Mouse (Mus musculus): ENCODE data around the gene Ak1.

Gene Ak1

DNA sequence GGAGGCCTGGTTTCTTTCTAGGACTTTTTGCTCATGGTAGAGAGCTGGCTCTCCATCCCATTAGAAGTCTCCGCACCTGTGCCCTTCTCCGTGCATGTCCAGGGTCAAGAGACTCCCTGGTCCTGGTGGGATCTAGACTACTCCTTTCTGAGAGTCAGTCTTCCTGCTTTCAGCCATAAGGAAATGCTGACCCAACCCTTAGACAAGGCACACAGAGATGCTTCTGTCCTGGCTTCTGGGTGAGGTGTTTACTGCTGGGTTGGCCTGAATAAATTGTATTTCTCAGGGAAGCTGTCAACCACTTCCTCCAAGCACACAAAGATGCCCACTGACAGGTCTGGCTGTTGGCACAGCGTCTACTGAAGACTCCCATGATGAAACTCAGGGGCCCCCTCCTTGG lies 22.1 kb upstream of the Ak1 start, which contains the start of gene St6galnac6:
St6galnac6 (plus strand) TSS at position 301 of the 400 bp plus-strand sequence.
- no peak for DNase-seq (ENCODE audit: inconsistent age in 2 of 2, low spot score in 1 of 2)

DNA sequence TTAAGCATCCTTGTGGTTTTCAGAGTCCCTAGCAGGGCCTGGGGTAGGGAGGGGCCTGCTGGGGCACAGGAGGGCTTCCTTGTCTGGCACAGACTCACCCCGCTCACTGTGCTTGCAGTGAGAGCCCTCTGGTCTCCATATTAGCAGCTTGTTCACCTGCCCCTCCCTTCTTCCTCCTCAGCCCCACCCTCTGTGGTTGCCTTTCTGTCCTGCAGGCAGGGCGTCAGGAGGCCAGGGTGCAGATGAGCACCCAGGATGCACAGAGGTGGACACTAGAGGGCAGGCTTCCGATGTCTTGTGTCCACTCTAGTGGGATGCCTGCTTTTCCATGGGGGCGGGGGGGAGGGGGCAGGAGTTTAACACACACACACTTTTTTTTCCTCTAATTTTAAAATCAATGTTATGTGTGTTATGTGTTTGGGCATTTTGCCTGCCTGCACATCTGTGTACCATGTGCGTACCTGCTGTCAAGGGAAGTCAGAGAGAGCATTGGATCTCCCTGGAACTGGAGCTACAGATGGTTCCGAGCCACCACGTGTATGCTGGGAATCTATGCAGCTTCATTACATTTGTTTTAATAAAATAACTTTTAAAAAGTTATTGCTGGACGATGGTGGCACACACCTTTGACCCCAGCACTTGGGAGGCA lies 20.0 kb upstream of the Ak1 start:
- peak; percentile 49 to 73 for DNase-seq (ENCODE audit: inconsistent age in 2 of 2, low spot score in 1 of 2)

DNA sequence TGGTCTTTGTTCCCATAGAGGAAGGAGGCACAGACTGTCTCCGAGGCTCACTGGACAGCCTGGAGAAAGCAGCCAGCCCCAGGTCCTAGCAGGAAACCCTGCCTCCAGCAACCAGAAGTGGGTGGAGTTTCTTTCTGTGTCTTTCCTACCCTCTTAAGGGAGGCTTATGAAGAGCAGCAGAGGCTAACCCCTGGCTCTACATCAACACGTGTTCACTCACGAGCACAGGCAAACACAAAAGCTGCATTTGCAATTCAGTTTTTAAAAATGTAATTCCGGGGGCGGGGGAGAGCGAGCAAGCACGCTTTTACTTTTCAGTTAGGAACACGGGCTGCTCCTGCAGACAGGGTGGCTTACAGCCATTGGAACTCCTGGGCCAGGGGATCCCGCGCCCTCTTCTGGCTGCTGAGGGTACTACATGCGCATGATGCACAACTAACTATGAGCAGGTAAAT lies 18.9 kb upstream of the Ak1 start:
- DNase-seq (ENCODE audit: inconsistent age in 2 of 2, low spot score in 1 of 2) = peak; percentile 88 to 97

DNA sequence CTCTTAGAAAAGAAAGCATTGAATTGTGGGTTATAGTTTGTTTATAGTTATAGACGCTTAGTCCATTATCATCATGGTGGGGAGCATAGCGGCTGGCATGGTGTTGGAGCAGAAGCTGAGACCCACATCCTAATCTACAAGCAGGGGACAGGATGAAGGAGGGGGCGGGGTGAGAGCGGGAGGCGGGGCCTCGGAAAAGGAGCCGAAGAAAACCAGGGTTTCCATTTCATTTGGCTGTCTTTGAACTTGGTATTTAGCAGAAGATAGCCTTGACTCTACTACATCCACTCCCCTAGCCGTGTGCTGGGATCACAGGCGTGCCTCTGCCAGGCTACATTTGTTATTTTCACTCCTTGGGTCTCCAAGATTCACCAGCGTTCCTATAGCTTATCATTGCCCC lies 16.9 kb upstream of the Ak1 start:
- no peak for DNase-seq (ENCODE audit: inconsistent age in 2 of 2, low spot score in 1 of 2)

DNA sequence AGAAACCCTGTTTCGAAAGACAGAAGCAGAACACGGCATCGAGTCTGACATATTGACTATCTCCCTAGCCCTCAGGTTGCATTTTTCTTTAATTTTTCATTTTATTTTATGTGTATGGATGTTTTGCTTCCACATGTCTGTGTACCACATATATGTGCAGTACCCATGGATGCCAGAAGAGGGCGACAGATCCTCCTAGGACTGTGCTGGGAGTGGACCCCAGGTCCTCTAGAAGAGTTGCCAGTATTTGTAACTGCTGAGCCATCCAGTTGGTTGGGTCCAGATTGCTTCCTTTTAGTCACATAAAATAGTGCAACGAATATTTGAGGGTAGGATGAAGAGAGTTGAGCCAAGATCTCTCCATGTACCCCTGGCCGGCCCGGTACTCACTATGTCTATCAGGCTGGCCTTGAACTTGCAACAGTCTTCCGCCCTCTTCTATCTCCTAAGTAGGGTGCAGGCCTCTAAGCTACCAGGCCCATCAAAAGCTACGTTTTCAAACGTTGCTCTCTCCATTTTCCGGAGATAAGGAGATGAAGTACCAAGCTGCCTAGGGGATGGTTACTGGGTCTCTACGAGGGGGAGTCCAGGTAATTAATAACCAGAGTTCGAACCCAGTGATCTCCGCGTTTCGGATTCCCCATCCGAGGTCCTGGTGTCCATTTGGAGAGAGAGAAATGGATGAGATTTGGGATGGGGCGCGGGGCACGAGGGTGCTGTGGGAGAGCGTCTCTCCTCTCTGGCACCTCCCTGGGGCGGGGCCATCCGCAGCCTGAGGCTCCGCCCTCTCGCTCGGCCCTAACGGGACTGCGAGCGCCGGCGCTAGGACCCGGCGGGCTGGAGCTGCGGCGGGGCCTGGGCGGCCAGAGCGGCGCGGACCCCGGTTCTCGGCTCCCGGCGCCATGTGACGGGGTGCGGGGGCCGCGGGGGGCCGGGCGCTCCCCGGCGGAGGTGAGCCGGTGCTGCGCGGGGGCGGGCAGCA lies 15.1 kb upstream of the Ak1 start:
- peak; percentile 91 to 94 for DNase-seq (ENCODE audit: inconsistent age in 2 of 2, low spot score in 1 of 2)

DNA sequence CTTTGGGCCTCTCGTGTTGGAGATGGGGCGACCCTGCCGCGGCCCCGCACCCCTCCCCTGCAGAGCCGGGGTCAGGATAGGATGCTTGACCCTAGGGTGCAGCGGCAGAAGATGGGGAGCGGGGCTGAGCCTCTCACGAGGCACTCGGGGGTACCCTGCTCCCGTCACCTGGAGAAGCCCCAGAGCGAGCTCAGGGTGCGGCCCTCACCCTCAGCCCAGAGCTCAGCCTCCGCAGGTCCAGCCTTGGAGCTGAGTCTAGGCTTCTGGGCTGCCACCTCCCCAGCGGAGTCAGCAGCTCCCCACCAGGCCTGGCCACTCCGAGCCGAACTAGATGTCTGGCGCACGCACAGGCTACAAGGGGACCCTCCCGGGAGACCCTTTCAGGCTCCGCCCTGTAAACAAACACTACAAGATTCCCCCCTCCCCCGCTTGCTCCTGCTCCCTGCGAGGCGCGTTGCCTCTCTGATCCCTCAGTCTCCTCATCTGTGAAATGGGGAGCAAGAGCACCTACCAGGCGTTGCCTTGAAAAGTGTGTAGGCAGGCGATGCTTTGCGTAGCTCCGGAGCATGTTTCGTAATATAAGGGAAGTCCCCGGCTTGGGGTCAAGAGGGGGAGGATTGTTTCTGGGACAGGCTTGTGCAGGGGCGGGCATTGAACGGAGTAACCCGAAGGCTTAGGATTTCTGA lies 14.2 kb upstream of the Ak1 start:
- peak; percentile 66 to 85 for DNase-seq (ENCODE audit: inconsistent age in 2 of 2, low spot score in 1 of 2)

DNA sequence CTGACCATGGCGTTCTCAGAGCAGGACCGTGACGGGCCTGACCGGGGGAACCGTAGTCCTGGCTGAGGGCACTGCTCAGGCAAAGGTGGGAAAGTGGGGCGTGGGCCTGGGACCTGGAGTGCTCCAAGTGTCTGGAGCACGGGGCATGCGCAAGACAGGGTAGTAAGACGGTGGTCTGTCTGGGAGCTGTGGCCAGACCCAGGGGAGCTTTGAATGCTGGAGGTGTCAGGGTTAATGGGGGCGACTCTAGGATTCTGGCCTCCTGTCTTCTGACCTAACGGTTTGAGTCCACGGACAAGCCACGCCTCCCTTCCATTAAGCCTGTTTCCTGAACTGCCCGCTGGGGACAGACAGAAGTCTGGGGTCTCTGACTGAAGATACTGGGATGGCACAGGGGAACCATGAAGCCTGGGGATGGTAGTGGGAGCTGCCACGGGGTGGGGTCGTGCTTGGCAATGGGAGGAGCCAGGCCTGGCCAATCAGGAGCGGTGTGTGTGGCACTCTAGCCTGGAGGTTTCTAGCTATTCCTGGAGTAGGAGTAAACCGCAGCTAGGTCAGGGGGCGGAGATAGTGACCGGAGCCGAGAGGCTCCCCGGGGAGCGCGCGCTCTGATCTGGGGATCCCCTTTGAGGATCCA lies 13.3 kb upstream of the Ak1 start:
- peak; percentile 88 to 96 for DNase-seq (ENCODE audit: inconsistent age in 2 of 2, low spot score in 1 of 2)

GRCm38 (mm10) chr2:32608778-32609435 lies 12.7 kb upstream of the Ak1 start:
- peak in 1 of 2 experiments; percentile 54 for DNase-seq (ENCODE audit: inconsistent age in 2 of 2, low spot score in 1 of 2)

- peak; percentile 31 to 83 for DNase-seq (ENCODE audit: inconsistent age in 2 of 2, low spot score in 1 of 2)
Measured at GRCm38 (mm10) chr2:32610610-32611229, 10.8 kb upstream of the Ak1 start.

DNA sequence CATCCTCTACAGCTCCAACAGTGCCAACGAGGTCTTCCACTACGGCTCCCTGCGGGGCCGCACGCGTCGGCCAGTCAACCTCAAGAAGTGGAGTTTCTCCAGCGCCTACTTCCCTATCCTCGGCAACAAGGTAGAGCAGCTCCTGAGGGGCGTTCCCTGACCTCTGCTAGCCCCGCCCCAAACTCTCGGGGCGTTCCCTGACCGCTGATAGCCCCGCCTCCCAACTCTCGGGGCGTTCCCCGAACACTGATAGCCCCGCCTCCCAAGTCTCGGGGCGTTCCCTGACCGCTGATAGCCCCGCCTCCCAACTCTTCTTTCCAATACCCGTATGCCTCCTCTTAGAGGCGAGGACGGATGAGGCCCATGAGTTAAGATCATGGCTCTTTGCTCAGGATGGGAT lies 9.3 kb upstream of the Ak1 start:
- DNase-seq (ENCODE audit: inconsistent age in 2 of 2, low spot score in 1 of 2) = no peak

GRCm38 (mm10) chr2:32617109-32617508 lies 4.4 kb upstream of the Ak1 start:
- no peak for DNase-seq (ENCODE audit: inconsistent age in 2 of 2, low spot score in 1 of 2)

GRCm38 (mm10) chr2:32617601-32618000 lies 4.0 kb upstream of the Ak1 start:
- no peak for DNase-seq (ENCODE audit: inconsistent age in 2 of 2, low spot score in 1 of 2)

DNA sequence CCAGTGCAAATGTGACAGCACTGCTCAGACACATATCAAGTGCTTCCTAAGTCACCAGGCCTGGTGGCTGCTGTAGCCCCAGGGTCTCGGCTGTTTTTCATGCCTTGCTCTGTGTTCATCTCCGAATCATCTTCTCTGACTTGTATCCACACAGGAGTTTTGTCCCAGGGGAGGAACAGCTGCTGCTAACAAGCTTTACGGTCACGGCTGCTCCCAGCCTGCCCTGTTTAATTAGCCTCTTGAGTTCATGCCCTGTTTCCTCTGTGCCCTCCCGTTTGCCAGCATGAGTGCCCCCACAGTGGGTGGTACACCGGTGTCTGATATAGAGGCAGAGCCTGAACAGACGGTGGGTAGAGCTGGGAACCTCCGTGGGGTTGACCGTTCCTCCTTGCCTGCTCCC lies 3.5 kb upstream of the Ak1 start:
- DNase-seq (ENCODE audit: inconsistent age in 2 of 2, low spot score in 1 of 2) = no peak

DNA sequence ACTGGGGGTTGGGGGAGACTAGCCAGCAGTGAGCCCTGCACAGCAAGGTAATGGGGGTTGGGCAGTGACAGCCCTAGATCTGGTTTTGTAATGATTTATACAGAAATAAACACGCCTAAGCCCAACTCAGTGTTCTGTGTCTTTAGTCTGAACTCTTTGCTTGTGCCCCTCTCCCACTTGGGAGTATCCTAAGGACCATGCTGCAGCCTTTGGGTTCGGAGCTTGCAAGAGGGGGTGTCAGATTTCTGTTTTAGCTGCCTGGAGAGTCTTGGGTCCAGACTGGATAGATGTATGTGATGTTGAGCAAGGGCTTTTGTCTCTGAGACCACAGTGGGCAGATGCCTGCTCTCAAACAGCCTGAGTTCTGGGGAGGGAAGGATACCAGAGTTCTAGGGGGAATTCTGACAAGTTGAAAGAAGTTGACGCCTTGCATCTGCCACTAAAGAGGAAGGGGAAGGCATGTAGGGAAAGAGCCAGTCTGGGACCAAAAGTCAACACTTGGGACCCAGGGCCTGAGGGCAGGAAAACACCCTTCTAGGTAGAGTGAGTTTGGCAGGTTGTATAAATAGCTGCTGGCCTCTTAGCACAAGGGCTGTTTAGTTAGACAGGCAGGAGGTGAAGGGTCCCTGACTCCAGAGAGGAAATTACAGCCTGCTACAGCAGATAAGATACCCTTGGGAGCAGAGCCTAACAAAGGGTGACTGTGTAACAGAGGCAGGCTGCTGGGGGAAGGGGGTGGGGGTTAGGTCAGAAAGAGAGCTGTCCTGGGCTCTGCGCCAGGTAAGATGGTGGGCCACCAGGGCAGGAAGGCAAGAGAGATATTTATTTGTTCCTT lies 659 bp upstream of the Ak1 start:
- DNase-seq (ENCODE audit: inconsistent age in 2 of 2, low spot score in 1 of 2) = peak; percentile 68 to 80

DNA sequence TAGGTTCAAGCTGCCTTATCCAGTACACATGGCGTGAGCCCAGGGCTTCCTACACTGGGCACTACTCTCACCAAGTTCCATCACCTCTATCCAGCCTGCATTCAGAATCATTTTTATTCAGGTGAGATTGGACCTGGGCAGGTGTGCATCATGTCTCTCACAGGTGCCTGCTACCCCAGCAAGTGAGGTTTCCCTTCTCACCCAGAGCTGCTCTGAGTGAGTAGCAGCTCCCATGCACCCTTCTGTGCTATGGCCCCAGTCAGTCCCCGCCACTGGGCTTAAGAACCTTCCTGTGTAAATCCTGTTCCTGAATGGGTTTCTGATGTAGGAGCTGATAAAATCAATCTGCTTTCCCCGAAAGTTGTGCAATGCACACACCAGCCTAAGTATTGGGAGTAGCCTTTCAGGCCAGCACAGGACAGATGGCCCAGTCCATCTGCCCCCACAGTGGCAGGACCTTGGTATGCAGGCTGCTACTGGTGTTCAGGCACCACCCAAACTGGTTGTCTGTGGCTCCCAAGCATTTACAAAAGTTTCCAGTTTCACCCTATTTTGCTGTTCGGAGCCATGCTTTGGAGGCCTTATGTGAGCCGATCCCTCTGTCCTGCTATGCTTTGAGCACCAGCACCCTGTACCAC lies 2.7 kb downstream of the Ak1 start:
- DNase-seq (ENCODE audit: inconsistent age in 2 of 2, low spot score in 1 of 2) = peak in 1 of 2 experiments; percentile 19

DNA sequence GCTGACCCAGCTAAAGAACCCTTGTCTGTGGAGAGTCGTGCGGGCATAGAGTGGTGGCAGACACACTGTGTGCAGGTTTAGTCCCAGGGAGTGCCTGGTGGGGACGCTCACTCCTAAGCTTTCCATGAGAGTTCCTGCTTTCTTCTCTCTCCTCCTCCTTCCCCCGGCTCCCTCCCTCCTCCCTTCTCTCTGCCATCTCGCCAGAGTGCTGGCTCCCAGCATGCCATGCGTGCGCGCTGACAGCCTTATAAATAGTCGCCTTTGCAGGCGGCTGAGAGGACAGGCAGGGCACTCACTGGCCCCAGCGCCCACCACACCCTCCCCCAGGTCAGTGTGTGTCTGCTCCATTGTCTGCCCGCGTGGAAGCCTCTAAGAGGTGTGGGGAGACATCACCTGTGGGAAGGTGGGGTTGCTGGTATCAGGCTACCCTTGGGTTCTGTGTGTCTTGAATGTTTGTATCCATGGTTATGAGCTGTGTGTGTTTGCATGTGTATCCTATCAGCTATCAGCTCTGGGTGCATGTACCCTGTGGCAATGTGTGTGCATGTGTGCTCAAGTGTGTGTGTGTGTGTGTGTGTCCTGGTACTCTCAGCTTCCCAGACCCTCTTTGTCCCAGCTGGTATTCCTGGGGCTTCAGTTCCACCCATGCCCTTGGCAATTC lies 3.8 kb downstream of the Ak1 start:
- DNase-seq (ENCODE audit: inconsistent age in 2 of 2, low spot score in 1 of 2) = peak; percentile 84 to 91

DNA sequence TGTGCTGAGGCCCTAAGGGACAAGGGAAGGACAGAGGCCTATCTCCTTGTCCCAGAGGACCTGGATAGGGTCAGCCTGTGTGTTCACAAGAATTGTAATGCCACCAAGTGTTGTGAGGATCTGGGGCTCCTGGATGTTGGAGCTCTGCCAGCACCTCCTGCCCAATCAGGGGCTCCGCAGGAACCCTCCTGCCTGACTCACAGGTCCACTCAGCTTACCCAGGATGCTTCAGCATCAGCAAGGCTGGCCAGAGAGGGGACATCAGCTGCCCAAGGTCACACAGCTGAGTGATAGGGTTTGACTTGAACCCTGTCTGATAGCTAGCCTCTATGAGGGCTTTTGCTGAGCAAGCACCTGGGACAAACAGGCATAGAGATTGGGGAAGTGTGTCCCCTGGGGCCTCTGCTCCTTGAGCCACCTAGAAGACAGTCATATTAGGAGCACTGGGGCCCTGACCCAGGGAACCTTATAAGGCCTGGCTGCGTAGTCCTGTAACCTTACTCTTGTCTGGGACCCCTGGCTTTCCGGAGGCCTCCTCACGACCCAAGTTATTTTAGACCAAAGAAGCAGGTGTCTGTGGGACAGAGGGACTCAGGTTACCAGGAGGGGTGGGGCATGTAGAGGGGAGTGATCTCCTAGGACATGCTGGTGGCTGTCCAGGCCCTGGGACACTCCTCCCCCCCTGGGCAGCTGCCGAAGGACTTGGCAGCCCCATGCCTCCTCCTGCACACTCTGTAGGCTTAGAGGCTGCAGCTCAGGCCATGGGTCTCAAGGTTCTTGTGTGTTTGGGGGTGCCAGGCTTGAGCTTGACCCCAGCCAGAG lies 4.5 kb downstream of the Ak1 start:
- peak; percentile 84 to 85 for DNase-seq (ENCODE audit: inconsistent age in 2 of 2, low spot score in 1 of 2)
